Mouse (Mus musculus): Measurements from ENCODE around the gene Hoxd10. TPM values are rescaled to one million over a fixed set of nuclear protein-coding genes. Genes with fewer than 3 reads are reported as not detected.

Hoxd10 gene
- total RNA-seq, 2 experiments from 2014 or later = 0.14 TPM; not detected in 1

GRCm38 (mm10) chr2:74722949-74723348 lies 31.2 kb downstream of the Hoxd10 start:
- intact Hi-C loops (cut with DNase I) = no loop called here
- no peak for DNase-seq

- DNase-seq = no peak
- intact Hi-C loops (cut with DNase I) = no loop called here
These were observed 32.7 kb downstream of the Hoxd10 start for GRCm38 (mm10) chr2:74724244-74725015.

- DNase-seq = no peak
- intact Hi-C loops (cut with DNase I) = no loop called here
These were observed 33.4 kb downstream of the Hoxd10 start for GRCm38 (mm10) chr2:74725171-74725570.

GRCm38 (mm10) chr2:74726551-74726950 lies 34.8 kb downstream of the Hoxd10 start, which contains the start of gene Gm28230:
Gm28230 (plus strand) TSS chr2:74726728.
- no peak for DNase-seq
- intact Hi-C loops (cut with DNase I) = no loop called here

- intact Hi-C loops (cut with DNase I) = no loop called here
- no peak for DNase-seq
These were observed 35.4 kb downstream of the Hoxd10 start for GRCm38 (mm10) chr2:74726973-74727639.

GRCm38 (mm10) chr2:74727640-74728302 lies 36.0 kb downstream of the Hoxd10 start:
- intact Hi-C loops (cut with DNase I) = no loop called here
- no peak for DNase-seq

GRCm38 (mm10) chr2:74728303-74728680 lies 36.6 kb downstream of the Hoxd10 start:
- intact Hi-C loops (cut with DNase I) = no loop called here
- no peak for DNase-seq

- intact Hi-C loops (cut with DNase I) = no loop called here
These were observed 38.6 kb downstream of the Hoxd10 start for GRCm38 (mm10) chr2:74730331-74730730.

GRCm38 (mm10) chr2:74731055-74731454 lies 39.3 kb downstream of the Hoxd10 start:
- intact Hi-C loops (cut with DNase I) = no loop called here
- no peak for DNase-seq

More at GRCm38 (mm10) chr2:74730331-74730730, 38.6 kb downstream of the Hoxd10 start:
- DNase-seq = no peak

- intact Hi-C loops (cut with DNase I) = no loop called here
- DNase-seq = no peak
These were observed 40.2 kb downstream of the Hoxd10 start for GRCm38 (mm10) chr2:74731799-74732512.

- no peak for DNase-seq
- intact Hi-C loops (cut with DNase I) = no loop called here
These were observed 41.0 kb downstream of the Hoxd10 start for GRCm38 (mm10) chr2:74732513-74733316.

- intact Hi-C loops (cut with DNase I) = no loop called here
These were observed 41.6 kb downstream of the Hoxd10 start for GRCm38 (mm10) chr2:74733317-74733661.

GRCm38 (mm10) chr2:74733765-74734164 lies 42.0 kb downstream of the Hoxd10 start:
- intact Hi-C loops (cut with DNase I) = no loop called here
- no peak for DNase-seq

More at GRCm38 (mm10) chr2:74733317-74733661, 41.6 kb downstream of the Hoxd10 start:
- no peak for DNase-seq

- intact Hi-C loops (cut with DNase I) = no loop called here
- DNase-seq = no peak
These were observed 42.7 kb downstream of the Hoxd10 start for GRCm38 (mm10) chr2:74734451-74734850.

- intact Hi-C loops (cut with DNase I) = no loop called here
- DNase-seq = no peak
These were observed 43.5 kb downstream of the Hoxd10 start for GRCm38 (mm10) chr2:74734996-74735811.

GRCm38 (mm10) chr2:74735851-74736687 lies 44.3 kb downstream of the Hoxd10 start:
- intact Hi-C loops (cut with DNase I) = no loop called here
- no peak for DNase-seq

- no peak for DNase-seq
- intact Hi-C loops (cut with DNase I) = no loop called here
These were observed 45.2 kb downstream of the Hoxd10 start for GRCm38 (mm10) chr2:74736688-74737577.

All from heart, postnatal 14 days (tissue).